Mouse (Mus musculus) monocyte, adult 2 months (primary cell): ENCODE results near the gene Plcl1.
A peak's percentile ranks its signal among the peaks of the same experiment; 100 is the strongest.

Experiments used
- DNase-seq, 2 experiments: peaks; one replicate each; pipeline ENCODE4 v3.0.0; 2022; ENCODE audit warnings: low spot score in 2 of 2, low read depth in 1 of 2

The Plcl1 gene

DNA sequence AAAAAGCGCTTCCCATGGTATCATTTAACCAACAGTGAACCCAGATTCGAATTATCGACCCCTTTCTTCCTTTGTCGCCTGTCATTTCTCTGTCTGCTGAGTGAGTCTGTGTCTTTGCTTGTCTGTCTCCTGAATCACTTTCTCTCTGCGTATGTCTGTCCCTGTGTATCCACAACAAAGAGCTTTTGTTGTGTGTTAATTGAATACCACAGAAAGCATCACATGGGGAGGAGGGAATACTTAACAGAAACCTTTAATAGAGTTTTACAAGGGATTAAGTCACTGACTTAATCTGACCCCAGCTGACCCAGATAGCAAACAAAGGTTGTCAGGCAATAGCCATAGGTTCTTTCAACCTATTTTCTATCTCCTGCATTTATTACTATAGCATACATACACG is 295.0 kb downstream of the Plcl1 start:
- DNase-seq: no peak

DNA sequence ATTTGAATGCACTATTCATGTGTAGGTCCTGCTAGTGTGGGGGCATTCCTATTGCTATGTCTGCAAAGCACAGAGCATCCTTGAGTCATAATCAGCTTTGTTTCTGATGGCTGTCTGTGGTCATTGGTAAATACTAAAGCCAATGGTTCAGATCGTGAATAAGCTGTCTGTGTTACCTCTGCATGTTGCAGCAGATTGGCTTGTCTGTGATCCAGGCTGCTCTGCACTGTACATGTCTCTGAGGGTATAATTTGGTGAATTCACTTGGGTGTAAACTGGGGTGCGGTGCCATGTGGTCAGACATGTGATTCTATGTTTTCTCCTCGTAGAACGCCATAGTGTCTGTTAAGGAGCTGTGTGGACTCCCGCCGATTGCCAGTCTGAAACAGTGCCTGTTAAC is 295.9 kb downstream of the Plcl1 start:
- DNase-seq: no peak

DNA sequence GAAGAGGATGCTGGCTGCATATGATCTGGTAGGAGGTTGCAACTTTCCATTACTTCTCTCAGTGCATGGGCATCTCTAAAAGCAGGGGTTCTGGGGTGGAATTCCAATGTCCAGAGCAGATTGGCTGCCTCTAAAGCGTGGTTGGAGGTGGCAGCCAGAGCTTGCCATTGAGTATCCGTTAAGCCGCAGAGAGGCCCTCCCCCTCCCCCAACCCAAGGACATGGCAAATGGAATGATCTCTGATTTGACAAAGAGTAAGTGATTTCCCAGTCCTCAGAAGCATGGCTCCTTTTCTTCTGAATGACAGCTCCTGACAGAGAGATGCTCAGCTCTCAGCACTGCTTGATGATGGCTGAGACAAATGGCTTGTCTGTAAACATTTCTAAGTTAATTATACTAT is 296.4 kb downstream of the Plcl1 start:
- no peak for DNase-seq

DNA sequence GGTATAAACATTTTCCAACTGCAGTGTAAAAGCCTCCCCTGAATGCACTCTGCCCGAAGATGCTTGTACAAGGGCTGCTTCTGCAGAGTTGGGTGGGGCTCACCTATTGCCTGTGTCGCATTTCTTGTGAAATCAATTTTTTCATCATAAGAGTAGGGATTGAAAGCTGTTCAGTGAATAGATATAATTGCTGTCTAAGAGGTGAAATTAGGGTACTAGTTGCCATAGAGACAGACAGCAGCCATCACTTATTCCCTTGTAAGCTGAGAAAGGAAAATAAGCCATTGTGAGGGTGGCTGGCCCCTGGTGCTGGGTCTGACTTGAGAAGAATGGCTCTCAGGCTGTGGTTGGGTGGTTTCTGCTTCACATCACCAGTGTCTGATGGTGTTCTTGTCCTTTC is 299.0 kb downstream of the Plcl1 start:
- no peak for DNase-seq

DNA sequence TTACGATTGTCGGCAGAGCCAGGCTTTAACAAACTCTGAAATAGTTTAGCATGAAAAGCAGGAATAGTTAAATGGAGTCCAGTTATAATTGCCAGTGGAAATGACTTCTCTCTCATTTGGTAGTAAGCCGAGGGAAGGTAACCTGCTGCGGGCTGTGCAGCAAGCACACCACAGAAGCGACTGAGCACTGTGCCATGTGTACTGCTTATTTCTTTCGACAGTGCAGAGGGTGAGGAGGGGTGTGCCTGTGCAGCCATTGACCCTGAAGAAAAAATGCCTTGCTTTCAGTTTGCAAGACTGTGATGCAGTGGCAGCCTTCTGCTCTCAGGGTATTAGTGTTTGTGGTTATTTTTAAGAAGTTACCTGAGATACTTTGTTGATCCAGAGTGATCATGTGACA is 299.5 kb downstream of the Plcl1 start:
- DNase-seq: no peak

DNA sequence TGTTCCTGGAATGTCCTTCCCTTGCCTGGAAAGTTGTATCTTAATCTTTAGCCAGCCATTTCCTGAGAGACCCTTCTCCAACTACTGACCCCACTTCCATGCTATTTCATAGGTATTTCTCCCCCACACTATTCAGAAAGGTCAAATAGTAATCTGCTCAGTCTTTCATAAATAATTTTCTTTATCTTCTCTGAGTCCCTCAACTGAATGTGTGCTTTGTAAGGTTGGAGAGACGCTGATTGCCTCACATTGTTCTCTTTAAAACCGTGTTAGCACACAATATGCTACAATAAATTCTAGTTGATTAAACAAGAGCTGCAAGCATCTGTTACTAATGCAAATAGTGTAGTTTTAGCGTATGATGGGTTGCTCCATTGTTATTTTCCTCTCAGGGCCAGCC is 300.0 kb downstream of the Plcl1 start:
- no peak for DNase-seq

DNA sequence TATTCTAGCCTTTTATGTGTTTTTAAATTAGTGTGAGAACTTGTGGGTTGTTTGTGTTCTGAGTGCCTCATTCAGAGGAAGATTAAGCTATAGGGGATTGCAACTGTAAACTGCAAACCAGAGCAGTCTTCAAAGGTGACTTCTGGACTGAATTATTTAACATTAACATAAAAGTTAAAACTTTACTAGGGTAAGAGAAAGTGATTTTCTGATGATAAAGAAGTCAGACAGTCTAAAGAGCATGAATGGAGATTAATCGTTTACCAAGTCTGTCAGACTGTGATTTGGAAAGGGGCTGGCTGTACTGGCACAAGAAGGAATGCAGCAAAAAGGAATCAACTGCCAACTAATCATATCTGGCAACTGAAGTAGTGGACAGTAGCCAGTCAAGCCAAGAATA is 301.2 kb downstream of the Plcl1 start:
- DNase-seq: no peak

DNA sequence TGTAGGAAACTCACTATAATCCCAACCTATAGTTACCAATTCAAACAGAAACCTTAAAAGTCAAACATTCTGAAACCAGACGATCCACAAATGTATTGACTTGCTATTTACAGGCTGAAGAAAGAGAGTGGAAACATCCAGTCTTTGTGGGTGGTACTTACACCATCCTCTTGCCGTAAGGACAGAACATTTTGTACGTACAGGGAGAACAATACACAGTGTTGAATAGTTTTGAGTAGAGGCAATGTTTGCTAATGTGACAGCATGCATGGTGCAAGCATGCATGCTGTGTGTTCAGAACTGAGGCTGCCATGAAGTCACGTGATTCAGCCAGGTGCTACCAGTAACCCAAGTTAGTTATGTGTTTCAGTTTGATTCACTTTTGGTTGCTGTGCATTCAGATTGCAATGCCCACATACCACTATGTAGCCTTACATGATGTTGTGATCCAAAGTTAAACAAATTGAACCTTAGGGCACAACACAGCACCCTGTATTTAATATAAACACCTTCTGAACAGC is 311.6 kb downstream of the Plcl1 start:
- no peak for DNase-seq

DNA sequence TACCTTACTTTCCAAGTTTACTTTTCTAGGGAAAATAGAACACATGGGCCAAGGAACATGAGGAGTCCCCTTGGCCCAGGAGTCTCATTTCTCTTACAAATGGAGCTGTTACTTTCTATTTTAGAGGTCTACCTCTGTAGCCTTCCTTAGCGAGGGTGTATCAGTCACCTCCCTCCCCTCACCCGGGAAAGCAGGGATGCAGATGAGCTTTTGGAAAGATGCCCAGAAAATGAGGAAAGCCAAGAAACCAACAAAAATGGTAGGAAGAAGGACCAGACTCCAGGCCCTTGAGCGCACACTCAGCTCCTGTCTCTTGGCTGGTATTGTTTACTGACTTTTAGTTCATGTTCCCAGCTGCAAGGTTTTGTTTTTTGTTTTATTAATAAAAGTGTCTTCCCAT is 319.7 kb downstream of the Plcl1 start:
- DNase-seq: no peak

DNA sequence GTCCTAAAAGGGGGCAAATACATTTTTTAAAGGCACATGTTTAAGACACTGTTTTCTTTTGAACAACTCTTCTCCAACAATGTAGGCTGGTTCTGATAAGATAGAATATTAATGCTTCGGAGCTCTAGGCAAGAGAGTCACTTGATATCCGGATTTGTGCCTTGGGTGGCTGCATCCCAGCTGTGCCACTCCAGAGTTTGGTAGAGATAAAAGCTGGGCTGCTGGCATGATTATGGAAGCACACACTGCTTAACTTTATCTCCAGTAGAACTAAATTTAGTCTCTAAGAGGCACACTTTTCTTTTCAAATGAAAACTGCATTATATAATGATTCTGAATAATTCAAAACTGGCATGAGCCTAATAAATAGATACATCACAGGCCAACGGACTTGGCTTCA is 323.6 kb downstream of the Plcl1 start:
- no peak for DNase-seq

DNA sequence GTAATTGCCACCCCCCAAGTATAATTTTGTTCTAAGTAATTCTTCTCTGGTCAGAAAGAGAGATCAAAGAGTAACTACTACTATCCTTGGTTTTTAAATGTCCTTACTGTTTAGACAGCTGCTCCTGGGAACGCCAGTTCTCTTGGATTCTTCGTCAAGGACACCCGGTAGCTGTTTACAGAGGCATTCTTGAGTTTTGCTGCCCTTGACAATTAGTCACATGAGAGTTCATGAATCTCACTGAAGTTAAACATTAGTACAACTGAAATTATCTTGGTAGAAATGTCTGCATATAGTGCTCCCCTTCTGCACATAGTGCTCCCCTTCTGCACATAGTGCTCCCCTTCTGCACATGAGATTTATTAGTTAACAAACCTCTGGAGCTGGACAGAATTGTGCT is 327.2 kb downstream of the Plcl1 start:
- no peak for DNase-seq

DNA sequence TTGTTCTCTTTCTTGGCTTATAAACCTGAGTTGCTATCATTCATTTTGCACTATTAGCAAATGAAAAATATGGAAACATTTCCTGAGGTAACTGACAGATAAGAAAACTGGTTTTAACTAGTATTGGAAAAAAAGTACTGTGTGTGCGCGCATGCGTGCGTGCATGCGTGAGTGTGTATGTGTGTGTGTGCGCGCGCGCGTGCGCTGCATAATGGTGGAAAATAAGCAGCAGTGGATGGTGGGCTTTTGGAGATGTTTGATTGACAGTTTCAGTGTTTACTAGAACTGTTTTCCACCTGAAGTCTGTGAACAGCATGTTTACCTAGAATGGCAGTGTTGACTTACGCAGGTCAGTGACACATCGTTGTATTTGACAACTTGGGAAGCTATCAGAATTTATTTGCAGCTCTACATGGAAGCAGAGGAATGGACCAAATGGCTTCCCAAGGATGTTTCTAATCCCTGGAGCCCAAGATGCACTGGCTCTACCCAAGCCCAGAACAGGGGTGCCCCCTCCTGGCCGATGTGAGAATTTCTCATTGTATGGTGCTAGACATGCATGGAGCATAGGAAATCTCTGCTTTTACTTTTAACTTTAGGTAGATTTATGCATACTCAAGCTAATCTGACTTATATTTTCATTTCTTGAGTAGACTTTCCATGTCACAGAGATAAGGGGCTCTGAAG is 330.5 kb downstream of the Plcl1 start:
- DNase-seq: peak; percentile 2 to 8

DNA sequence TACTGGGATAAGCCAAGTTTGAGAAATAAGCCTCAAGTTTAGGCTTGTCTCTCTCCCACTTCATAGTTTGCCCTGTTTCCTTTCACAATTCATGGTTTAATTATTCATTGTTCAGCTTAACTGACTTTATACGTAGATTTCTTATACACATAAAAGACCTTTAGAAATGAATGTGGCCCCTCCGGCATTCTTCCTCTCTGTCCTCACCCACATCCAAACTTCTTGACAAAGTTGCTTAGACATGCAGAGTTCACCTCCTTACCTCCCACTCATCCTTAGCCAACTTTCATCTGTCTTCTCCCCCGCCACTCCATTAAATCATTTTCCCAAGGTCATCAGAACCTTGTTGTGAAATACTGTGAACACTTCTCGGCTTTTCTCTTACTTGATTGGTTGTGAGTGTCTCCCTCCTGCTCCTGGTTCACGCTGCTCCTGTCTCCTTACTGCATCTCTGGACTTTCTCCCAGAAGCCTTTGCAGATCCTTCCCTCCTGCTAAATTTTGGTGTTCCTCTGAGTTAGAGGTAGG is 331.1 kb downstream of the Plcl1 start:
- DNase-seq: no peak

DNA sequence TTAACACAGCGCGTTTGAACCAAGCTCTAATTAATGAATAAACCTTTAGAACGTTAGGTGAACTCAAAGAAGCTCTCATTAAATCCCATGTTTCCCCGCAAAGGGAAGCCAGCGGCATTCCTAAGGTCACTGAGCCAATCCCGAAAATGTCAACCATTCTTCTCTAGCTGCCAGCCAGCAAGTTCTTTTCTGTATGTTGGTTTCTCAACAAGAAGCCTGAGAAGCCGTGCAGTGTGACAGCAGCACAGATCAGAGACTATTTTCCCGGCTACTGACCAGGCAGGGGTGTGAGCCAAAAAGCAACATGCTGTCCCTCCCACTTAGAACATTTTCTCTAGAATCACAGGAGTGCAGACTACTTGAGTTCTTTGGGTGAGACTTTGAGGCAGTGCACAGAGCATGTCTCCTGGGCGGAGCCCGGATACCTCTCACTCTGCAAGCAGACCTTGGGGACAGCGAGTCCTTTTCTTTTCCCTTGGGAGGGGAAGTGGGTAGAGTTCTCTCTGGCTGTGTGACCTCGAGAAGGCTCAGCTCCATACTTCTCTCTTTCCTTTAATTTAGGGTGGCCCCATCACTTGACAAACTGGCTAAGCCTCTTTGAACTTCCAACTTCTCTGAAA is 333.1 kb downstream of the Plcl1 start:
- no peak for DNase-seq

DNA sequence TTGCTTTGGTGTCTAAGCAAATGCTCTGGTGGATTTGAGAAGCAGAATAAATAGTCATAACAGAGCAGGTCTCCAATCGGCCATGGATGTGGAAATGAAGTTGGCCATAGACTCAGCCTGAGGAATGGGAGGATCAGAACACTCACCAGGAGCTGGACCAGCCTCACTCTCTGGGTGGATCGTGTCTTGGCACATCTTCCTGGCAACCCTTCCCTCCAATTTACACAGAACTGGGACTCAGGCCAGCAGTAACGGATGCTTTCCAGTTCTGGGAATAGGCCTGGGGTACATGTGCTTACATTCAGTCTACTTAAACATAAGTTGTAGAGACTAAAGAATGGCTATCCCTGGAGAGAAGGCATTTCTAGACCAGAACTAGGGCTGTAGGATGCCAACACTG is 336.2 kb downstream of the Plcl1 start:
- no peak for DNase-seq

DNA sequence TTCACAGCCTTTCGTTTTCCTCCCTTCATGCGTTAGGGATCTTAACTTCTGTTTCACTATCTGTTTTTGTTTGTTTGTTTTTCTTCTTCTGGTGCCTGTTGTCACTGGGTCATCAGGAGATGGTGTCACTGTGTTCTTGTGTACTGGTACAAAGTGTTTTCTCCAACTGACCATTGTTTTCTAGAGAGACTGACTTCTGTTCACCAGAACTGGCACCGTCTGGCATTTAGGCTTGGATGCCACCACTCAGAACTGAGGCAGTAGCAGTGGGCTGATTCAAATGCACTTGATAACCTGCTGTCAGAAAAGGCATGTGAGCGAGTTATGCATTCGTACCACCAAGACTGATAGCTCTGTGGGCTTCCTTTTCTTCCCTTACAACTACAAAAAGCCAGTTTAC is 342.8 kb downstream of the Plcl1 start:
- DNase-seq: no peak

DNA sequence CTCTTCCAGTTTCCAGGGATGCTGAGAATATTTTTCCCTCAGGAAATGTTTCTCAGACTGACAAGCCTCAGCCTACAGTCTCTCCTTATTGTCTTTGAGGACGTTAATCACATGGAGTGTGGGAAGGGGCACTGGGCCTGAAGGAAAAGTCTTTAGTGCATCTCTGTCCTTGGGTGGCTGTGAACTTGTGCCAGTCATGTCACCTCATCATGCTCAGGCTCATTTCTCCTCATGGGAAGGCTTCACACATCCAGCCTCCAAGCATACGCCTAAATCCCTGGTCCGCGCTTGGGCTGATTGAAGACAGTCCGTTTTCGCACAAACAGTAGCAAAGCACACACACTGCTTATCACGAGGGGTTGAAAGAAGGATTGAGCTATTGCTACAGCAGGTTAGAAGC is 344.0 kb downstream of the Plcl1 start:
- no peak for DNase-seq

DNA sequence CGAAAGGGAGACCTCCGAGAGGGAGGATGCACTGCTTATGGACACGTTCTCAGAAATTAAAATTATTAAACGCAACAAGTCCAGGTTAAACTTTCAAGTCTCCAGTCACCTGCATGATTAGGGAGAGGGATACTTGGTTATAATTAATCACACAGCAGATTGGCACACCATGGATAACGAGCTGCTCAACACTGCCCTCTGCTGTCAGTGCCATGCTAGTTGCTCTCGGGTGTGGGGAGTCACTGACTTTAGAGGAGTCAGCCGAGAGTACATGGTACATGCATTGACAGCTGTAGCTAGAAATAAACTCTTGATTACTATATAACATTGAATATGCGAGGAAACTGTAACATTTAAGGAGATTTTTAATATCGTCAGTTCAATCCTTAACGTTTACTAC is 350.0 kb downstream of the Plcl1 start:
- DNase-seq: no peak

DNA sequence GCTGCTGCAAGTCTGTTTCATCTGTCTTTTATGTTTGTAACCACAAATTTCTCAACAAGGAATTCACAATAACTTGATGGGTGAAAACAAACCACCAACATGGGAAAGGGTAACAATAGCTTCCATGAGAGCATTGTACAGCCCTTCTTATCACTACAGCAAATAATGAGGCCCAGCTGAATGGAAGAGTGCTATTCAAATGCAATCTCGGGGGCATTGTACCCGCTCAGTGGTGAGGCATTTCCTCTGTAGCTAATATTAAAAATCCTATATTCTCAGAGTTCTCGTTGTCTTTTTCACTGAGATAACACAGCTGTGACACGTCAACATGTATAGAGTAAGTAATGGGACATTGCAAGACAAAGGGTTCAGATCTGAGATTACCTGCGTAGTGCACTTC is 356.6 kb downstream of the Plcl1 start:
- no peak for DNase-seq

DNA sequence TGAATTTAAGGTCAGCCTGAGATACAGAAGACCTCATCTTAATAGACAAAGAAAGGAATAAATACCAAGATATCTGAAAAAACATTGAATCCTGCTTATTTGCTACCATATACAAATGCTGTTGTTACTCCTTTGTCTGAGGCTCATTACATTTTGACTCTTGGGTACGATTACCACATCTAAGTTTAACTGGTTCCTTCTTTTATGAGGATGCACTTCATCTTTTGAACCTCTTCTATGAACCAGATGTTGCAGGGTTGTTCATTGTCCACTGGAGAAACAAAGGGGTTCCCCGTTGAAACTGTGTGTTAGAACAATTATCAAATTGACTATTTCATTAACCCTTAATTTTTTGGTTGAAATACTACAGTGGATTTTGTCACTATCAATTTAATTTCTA is 357.4 kb downstream of the Plcl1 start:
- DNase-seq: no peak

DNA sequence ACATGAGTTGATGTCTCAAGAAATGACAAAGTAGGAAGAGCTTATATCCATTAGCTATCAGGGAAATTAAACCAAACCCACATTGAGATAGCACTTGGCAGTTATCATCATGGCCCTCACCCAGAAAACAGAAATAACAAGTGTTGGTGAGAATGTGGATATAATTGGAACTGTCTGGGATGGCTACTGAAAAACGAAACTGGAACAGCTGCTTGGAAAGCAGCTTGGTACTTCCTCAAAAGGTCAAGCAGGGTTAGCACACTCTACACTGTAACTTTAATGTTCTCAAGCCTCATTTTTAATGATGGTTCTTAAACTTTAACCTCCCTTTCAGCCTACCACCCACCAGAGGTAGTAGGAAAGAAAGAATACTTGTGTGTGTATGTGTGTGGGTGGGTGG is 361.0 kb downstream of the Plcl1 start:
- DNase-seq: peak in 1 of 2 experiments; percentile 4

DNA sequence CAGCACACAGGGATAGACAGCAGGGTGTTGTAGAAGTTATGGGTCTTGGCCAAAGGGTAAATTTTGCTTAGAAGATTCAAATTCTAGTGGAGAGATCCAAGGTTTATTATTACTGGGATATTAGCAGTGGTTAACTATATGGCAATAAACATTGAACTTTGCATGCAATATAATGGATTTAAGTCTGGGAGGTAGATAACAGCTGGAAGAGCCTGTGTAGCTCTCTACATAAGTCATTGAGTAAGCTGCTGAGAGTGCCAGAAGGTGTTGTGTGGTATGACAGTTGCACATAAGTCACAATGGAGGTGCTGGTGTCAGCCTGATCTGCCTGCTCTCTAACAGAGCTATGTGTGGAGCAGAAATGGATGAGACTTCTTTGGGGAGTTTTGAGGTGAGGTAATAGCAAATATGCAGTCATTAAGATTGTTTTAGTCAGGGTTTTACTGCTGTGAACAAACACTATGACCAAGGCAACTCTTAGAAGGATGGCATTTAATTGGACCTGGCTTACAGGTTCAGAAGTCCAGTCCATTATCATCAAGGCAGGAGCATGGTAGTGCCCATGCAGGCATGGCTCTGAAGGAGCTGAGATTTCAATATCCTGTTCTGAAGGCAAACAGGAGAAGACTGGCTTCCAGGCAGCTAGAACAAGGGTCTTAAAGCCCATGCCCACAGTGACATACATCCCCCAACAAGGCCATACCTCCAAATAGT is 364.5 kb downstream of the Plcl1 start:
- DNase-seq: no peak
